Mouse (Mus musculus): ENCODE results near the gene Glipr1l3. TPM values are rescaled to one million over a fixed set of nuclear protein-coding genes. Genes with fewer than 3 reads are reported as not detected.
A peak's percentile ranks its signal among the peaks of the same experiment; 100 is the strongest.
"Not testable (repeated sequence)": the region's sequence is repeated elsewhere in the genome, so short reads cannot be mapped to it uniquely, and the experiment has no call there.

Glipr1l3 gene
- not detected in 2 replicates for polyA plus RNA-seq (2012; rRNA removed)

DNA sequence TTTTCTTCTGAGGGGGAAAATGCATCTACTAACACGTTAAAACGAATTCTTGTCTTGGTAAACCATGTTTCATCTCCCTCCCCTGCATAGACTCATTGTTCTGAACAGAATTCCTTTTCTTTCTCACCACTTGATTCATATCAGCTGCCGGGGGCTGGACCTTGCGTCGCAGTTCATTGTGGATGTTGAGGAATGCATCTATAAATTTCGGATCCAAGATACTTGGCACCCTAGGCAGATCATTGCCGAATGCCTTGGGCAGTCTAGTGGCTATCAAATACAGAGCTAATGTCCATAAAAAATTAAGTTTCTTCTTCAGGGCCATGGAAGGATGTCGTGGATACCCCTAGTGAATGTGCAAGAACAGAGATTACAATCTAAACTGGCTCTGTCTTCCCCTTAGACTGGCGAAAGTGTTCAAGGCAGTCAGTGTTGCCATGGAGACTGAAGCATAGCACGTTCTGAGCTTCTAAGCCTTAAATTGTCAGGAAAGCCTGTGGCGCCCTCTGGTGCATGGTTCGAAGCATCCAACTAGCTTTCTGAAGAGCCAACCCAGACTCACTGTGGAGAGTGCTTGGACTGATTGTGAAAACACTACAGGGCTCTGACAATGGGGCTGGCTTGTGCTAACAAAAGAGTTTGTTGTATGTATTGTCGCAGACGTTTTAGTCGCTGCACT, at the start of gene Glipr1l3:
TSS of gene Glipr1l3 (minus strand) at position 446 of the 679 bp plus-strand sequence.
- H3K27me3 ChIP-seq (ENCODE audit: control insufficient read depth, insufficient read depth, low read length); H3K4me1 ChIP-seq (replicated peaks; ENCODE audit: control insufficient read depth, insufficient read depth, low read length); H3K27ac ChIP-seq (ENCODE audit: control insufficient read depth, insufficient read depth, low read length); H3K4me3 ChIP-seq (ENCODE audit: control insufficient read depth, insufficient read depth, low read length); H3K36me3 ChIP-seq (ENCODE audit: control insufficient read depth, insufficient read depth, low read length): not testable (repeated sequence)
- 28% methylated on average over 15 of the region's 15 CpGs for WGBS
- peak; percentile 21 for DNase-seq

DNA sequence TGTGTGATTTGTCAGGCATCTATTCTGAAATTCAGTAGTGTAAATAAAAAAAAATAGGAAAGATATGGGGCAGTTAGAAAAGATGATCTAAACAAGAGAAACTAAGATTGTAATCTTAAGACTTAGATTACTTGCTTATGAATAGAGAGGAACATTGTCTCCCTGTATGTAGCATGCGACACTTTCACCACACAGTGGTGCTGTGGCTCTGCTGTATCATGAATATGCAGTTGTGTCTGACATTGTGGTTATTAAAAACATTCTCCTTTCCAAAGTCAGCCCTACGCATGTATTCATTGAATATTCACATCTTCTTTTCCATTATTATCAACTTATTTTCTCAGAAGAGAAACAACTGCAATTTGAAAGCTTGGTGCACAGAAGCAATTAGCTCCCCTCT, 43.3 kb upstream of the Glipr1l3 start:
- H3K36me3 ChIP-seq (ENCODE audit: control insufficient read depth, insufficient read depth, low read length): no peaks in the 10 kb centered on the region
- no peak overlapping the region for H3K4me3 ChIP-seq (ENCODE audit: control insufficient read depth, insufficient read depth, low read length)
- TF ChIP-seq POLR2A (IDR thresholded peaks at IDR 0.05; ENCODE audit: control insufficient read depth, extremely low read depth, insufficient read depth, low read length, poor library complexity) (no peak), CTCF (IDR thresholded peaks at IDR 0.05; ENCODE audit: borderline replicate concordance, control insufficient read depth, extremely low read depth, insufficient read depth, low read length, poor library complexity) (no peak)
- H3K27ac ChIP-seq (ENCODE audit: control insufficient read depth, insufficient read depth, low read length): no peak overlapping the region
- 38% methylated on average over 2 of the region's 2 CpGs for WGBS
- H3K27me3 ChIP-seq (ENCODE audit: control insufficient read depth, insufficient read depth, low read length): no peaks in the 10 kb centered on the region
- no peaks in the 10 kb centered on the region for H3K4me1 ChIP-seq (replicated peaks; ENCODE audit: control insufficient read depth, insufficient read depth, low read length)
- no peak for DNase-seq

GRCm38 (mm10) chr10:112193919-112194318, 33.8 kb upstream of the Glipr1l3 start:
- H3K4me1 ChIP-seq (replicated peaks; ENCODE audit: control insufficient read depth, insufficient read depth, low read length); H3K36me3 ChIP-seq (ENCODE audit: control insufficient read depth, insufficient read depth, low read length); H3K4me3 ChIP-seq (ENCODE audit: control insufficient read depth, insufficient read depth, low read length); DNase-seq; H3K27me3 ChIP-seq (ENCODE audit: control insufficient read depth, insufficient read depth, low read length); H3K27ac ChIP-seq (ENCODE audit: control insufficient read depth, insufficient read depth, low read length): not testable (repeated sequence)
- WGBS: 85% methylated on average over 2 of the region's 2 CpGs

DNA sequence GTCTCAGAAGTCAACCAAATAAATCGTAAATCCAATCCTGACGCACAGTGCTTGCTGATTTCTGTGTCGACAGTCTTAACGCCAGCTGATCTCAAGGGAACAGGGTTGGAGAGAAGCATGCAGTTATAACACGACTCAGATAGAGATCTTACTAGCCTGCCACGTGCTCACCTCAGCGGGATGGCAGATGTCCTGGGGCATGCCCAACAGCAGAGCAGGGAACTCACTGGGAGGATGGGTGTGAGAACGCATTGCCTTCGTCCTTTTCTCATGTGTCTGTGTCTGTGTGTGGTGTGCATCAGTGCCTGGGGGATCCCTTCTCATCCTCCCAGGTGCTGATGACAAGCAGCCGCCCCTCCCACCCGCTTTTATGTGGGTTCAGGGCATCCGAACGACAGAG, 16.9 kb upstream of the Glipr1l3 start:
- WGBS: 49% methylated on average over 13 of the region's 13 CpGs
- H3K27ac ChIP-seq (ENCODE audit: control insufficient read depth, insufficient read depth, low read length); H3K4me3 ChIP-seq (ENCODE audit: control insufficient read depth, insufficient read depth, low read length); H3K36me3 ChIP-seq (ENCODE audit: control insufficient read depth, insufficient read depth, low read length); H3K27me3 ChIP-seq (ENCODE audit: control insufficient read depth, insufficient read depth, low read length); DNase-seq; H3K4me1 ChIP-seq (replicated peaks; ENCODE audit: control insufficient read depth, insufficient read depth, low read length): not testable (repeated sequence)

DNA sequence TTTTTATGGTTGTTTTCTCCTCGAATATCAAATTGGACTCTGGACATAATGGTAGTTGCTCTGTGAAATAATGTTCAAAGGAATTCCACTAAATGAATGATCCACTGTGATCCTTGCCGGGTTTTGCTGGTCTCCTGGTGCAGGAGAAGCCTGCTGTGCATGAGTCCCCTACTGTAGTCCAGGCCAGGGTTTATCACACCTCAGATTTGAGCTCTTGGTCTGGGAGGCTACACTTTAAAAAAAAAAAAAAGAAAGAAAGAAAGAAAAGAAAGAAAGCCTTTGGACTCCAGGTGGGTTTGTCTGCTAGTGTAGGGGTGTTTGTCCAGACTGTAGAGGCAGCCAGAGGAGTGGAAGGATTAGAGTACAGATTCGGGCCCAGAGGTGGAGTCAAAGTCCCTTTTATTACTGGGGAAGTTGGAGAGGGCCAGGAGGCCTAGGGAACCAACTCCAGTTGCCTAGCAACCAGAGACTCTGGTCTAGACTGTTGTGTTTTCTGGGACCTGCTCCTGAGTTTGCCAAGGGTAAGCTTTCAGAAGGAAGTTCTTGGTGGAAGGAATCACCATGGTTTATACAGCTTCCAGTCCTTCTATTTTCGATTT, 3.1 kb upstream of the Glipr1l3 start, which contains the start of gene Caps2:
TSS of gene Caps2 (plus strand) at position 454 of the 599 bp plus-strand sequence.
- Histone ChIP-seq H3K36me3 (ENCODE audit: control insufficient read depth, insufficient read depth, low read length) (no peaks in the 10 kb centered on the region), H3K27me3 (ENCODE audit: control insufficient read depth, insufficient read depth, low read length) (no peaks in the 10 kb centered on the region), H3K27ac (ENCODE audit: control insufficient read depth, insufficient read depth, low read length) (no peak within 1 kb of the TSS), H3K4me3 (ENCODE audit: control insufficient read depth, insufficient read depth, low read length) (no peak within 1 kb of the TSS), H3K4me1 (replicated peaks; ENCODE audit: control insufficient read depth, insufficient read depth, low read length) (no peaks in the 10 kb centered on the region)
- no peak for DNase-seq
- TF ChIP-seq CTCF (IDR thresholded peaks at IDR 0.05; ENCODE audit: borderline replicate concordance, control insufficient read depth, extremely low read depth, insufficient read depth, low read length, poor library complexity) (no peak), POLR2A (IDR thresholded peaks at IDR 0.05; ENCODE audit: control insufficient read depth, extremely low read depth, insufficient read depth, low read length, poor library complexity) (no peak)
- WGBS: 39% methylated on average over 4 of the region's 4 CpGs

- H3K36me3 ChIP-seq (ENCODE audit: control insufficient read depth, insufficient read depth, low read length): no peaks in the 10 kb centered on the region
- no peaks in the 10 kb centered on the region for H3K27me3 ChIP-seq (ENCODE audit: control insufficient read depth, insufficient read depth, low read length)
- TF ChIP-seq CTCF (IDR thresholded peaks at IDR 0.05; ENCODE audit: borderline replicate concordance, control insufficient read depth, extremely low read depth, insufficient read depth, low read length, poor library complexity) (no peak), POLR2A (IDR thresholded peaks at IDR 0.05; ENCODE audit: control insufficient read depth, extremely low read depth, insufficient read depth, low read length, poor library complexity) (no peak)
- DNase-seq: no peak
- 67% methylated on average over 2 of the region's 2 CpGs for WGBS
- H3K4me3 ChIP-seq (ENCODE audit: control insufficient read depth, insufficient read depth, low read length): no peak overlapping the region
- H3K4me1 ChIP-seq (replicated peaks; ENCODE audit: control insufficient read depth, insufficient read depth, low read length): no peaks in the 10 kb centered on the region
- no peak overlapping the region for H3K27ac ChIP-seq (ENCODE audit: control insufficient read depth, insufficient read depth, low read length)
Measured at GRCm38 (mm10) chr10:112139834-112140233, 20.3 kb downstream of the Glipr1l3 start.

DNA sequence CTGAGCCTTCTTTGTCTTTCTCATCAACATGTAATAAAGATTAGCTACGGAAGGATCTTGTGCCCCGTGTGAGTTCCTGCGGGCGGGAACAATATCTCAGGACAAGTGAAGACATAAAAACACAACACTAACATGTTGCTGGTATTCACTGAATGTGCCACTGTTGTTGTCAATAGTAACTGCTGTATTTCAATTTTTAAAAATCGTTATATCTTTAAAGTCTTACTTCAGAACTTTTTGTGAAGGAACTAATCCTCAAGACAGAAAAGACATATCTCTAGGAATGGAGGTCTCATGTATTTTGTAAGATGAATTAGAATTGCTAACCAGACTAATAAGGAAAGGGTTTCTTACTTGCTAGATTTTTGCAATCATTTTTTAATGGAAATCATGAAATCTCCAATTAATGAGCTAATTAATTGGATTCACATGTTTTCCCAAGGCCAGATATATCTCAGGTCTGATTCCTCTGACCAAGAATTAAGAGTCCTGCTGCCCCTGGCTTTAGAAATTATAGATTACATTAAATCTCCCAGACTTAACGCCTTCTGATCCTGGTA, 21.2 kb downstream of the Glipr1l3 start:
- 40% methylated on average over 6 of the region's 6 CpGs for WGBS
- H3K4me3 ChIP-seq (ENCODE audit: control insufficient read depth, insufficient read depth, low read length): no peak overlapping the region
- H3K36me3 ChIP-seq (ENCODE audit: control insufficient read depth, insufficient read depth, low read length): no peaks in the 10 kb centered on the region
- no peak overlapping the region for H3K27ac ChIP-seq (ENCODE audit: control insufficient read depth, insufficient read depth, low read length)
- no peak for DNase-seq
- H3K4me1 ChIP-seq (replicated peaks; ENCODE audit: control insufficient read depth, insufficient read depth, low read length): no peaks in the 10 kb centered on the region
- H3K27me3 ChIP-seq (ENCODE audit: control insufficient read depth, insufficient read depth, low read length): no peaks in the 10 kb centered on the region
- TF ChIP-seq POLR2A (IDR thresholded peaks at IDR 0.05; ENCODE audit: control insufficient read depth, extremely low read depth, insufficient read depth, low read length, poor library complexity): no peak
- TF ChIP-seq CTCF (IDR thresholded peaks at IDR 0.05; ENCODE audit: borderline replicate concordance, control insufficient read depth, extremely low read depth, insufficient read depth, low read length, poor library complexity): no peak
